In the genomic region with DNA sequence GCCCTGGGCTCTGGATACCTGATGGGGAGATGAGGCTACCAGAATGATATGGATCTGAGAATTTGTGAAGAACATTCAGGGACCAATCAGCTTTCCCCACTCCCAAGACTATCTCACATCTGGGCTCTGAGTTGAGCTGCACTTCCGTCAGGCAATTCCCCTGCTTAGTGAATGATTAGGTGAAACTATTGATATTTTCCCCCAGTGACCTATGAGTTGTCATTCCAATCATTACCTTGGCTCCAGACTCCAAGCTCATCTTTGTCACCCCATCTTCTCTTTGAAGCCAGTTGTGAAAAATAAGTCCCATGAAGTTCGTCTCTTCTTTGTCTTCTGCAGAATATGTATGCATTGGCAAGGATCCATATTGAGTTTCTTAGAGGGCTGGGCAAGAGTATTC, we compare ENCODE assay signal across 36 mouse cellular contexts.
"Had no signal": no experiment of that assay in that cellular context is flagged by ENCODE, and none has a peak within 500 bp of the region (broad histone marks: within the 10 kb centered on the region; RNA-seq: fewer than 3 reads in every experiment).

No protein-coding gene starts in this region.

- H3K9ac ChIP-seq: heart, embryonic 12.5 days; heart, embryonic 13.5 days; heart, embryonic 15.5 days; hindbrain, embryonic 12.5 days; hindbrain, embryonic 13.5 days; hindbrain, embryonic 14.5 days; hindbrain, embryonic 15.5 days; intestine, embryonic 15.5 days; kidney, embryonic 15.5 days had no signal

- H3K4me2 ChIP-seq: heart, embryonic 11.5 days; heart, embryonic 12.5 days; heart, embryonic 13.5 days; heart, embryonic 15.5 days; hindbrain, embryonic 12.5 days; hindbrain, embryonic 13.5 days; hindbrain, embryonic 14.5 days; hindbrain, embryonic 15.5 days; intestine, embryonic 15.5 days; kidney, embryonic 15.5 days had no signal

- ATAC-seq: hindbrain, embryonic 16.5 days; hindbrain, postnatal 0 days; inflammation-experienced regulatory T-cells, adult 6 months; intestine, embryonic 15.5 days; intestine, postnatal 0 days had no signal

- H3K9me3 ChIP-seq: heart, embryonic 10.5 days; heart, embryonic 12.5 days; heart, embryonic 13.5 days; heart, embryonic 15.5 days; hindbrain, embryonic 10.5 days; hindbrain, embryonic 12.5 days; hindbrain, embryonic 13.5 days; hindbrain, embryonic 15.5 days; intestine, embryonic 15.5 days; kidney, embryonic 15.5 days had no signal

- H3K4me3 ChIP-seq: heart, adult 2 months; heart, embryonic 10.5 days; heart, embryonic 12.5 days; heart, embryonic 13.5 days; heart, embryonic 15.5 days; hindbrain, embryonic 10.5 days; hindbrain, embryonic 12.5 days; hindbrain, embryonic 13.5 days; hindbrain, embryonic 15.5 days; intestine, embryonic 15.5 days; kidney, embryonic 15.5 days; layer of hippocampus, adult 2 months had no signal

- H3K27ac ChIP-seq: heart, adult 2 months; heart, embryonic 10.5 days; heart, embryonic 13.5 days; heart, embryonic 15.5 days; hindbrain, embryonic 10.5 days; hindbrain, embryonic 12.5 days; hindbrain, embryonic 13.5 days; hindbrain, embryonic 14.5 days; hindbrain, embryonic 15.5 days; hindbrain, postnatal 0 days; intestine, embryonic 15.5 days; kidney, embryonic 15.5 days; kidney, postnatal 0 days; layer of hippocampus, adult 2 months had no signal

- H3K36me3 ChIP-seq: heart, embryonic 10.5 days; heart, embryonic 12.5 days; heart, embryonic 13.5 days; heart, embryonic 15.5 days; hindbrain, embryonic 10.5 days; hindbrain, embryonic 12.5 days; hindbrain, embryonic 13.5 days; hindbrain, embryonic 15.5 days; intestine, embryonic 15.5 days; kidney, embryonic 15.5 days had no signal

- DNase-seq: heart, adult 18-20 months; heart, adult 2 months; heart, postnatal 10 days; heart, postnatal 14 days; heart, postnatal 36 days; heart, postnatal 4 days; kidney, adult 11 months; kidney, adult 18-20 months; kidney, adult 2 months; kidney, adult 8-10 months; kidney, adult 9 months; kidney, postnatal 10 days; kidney, postnatal 14 days; kidney, postnatal 25 days; kidney, postnatal 36 days; kidney, postnatal 4 days; layer of hippocampus, adult 9-11 months; layer of hippocampus, postnatal 36 days had no signal

- H3K27me3 ChIP-seq: heart, embryonic 12.5 days; heart, embryonic 13.5 days; heart, embryonic 15.5 days; hindbrain, embryonic 12.5 days; hindbrain, embryonic 13.5 days; hindbrain, embryonic 15.5 days; intestine, embryonic 15.5 days; kidney, embryonic 15.5 days had no signal

- H3K4me1 ChIP-seq: heart, embryonic 10.5 days; heart, embryonic 12.5 days; heart, embryonic 15.5 days; hindbrain, embryonic 10.5 days; hindbrain, embryonic 12.5 days; hindbrain, embryonic 15.5 days had no signal
